Mouse (Mus musculus) cerebellum, postnatal 25 days (tissue): ENCODE data around the gene Rgs9.
A peak's percentile ranks its signal among the peaks of the same experiment; 100 is the strongest.
"Not testable (repeated sequence)": the region's sequence is repeated elsewhere in the genome, so short reads cannot be mapped to it uniquely, and the experiment has no call there.

Experiments
- DNase-seq, 2 experiments: peaks; one replicate each; pipeline ENCODE4 v3.0.0; 2021; ENCODE audit warnings: mixed read lengths in 2 of 2

Gene Rgs9

DNA sequence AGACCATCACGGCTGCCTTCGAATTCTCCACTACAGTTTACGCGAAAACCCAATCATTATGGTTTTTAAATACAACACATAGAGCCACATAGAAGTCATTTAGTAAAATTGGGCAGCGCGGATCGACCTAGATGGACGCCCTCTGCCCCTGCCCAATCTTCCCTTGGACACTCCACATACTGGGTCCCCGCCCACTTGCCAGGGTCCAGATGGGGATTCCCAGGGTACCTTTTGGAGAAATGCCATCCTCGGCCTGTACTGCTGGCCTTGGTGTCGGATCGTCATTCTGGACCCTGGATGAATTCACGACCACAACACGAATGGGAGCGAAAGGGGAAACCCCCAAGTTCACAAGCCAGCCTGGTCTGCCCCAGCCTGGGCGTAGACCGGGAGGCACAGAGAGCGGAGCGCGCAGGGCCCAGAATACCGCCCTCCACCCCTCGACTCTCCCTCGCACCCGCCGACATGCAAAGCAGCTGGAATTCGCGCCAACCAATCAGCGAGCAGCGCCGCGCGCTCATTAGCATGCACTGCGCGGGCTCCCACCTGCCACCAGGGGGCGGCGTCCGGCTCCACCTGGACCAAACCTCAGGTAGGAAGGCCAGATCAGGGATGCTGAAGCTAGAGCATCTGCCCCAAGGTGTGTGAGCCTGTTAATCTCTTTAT lies at the start of gene Rgs9:
Gene Rgs9, minus strand, starts transcription at position 420 of the 666 bp plus-strand sequence.
- peak; percentile 94 to 98 for DNase-seq

DNA sequence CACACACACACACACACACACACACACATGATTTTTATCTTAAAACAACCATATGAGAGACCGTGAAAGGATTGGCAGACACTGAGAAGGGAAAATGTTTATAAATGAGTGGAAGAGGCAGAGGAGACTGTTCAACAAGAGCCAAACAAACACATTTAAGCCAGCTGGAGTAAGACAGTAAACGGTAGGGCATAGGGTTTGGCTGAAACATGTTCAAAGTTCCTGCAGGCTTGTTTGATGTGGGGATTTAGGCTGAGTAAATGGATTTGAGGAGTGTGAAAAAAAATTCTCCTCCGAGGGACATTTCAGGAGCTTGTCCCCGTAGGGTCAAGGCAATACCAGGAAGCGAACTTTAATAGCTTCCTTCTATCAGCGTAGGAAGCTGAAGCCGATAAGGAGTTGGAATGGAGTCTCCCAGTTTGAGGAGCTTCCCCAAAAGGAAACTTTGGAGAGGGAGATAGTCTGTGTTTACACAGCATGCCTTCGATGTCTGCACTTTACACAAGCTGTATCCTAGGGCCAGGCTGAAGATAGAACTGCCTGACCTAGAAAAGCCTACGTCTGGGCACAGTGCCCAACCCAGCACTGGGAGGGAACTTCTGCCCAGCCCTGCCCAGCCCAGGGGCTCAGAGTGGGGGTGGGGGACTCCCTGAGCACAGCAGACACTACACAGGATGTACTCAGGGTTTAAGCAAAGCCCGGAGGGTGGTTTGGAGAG lies 49.5 kb upstream of the Rgs9 start:
- peak; percentile 91 to 95 for DNase-seq

GRCm38 (mm10) chr11:109343991-109344599 lies 46.2 kb upstream of the Rgs9 start:
- DNase-seq: peak; percentile 62 to 83

GRCm38 (mm10) chr11:109343558-109343957 lies 45.6 kb upstream of the Rgs9 start:
- DNase-seq: no peak

- DNase-seq: not testable (repeated sequence)
Observed at GRCm38 (mm10) chr11:109342666-109343065, 44.7 kb upstream of the Rgs9 start.

- DNase-seq: no peak
Observed at GRCm38 (mm10) chr11:109340541-109340940, 42.6 kb upstream of the Rgs9 start.

GRCm38 (mm10) chr11:109339155-109339938 lies 41.4 kb upstream of the Rgs9 start:
- DNase-seq: no peak

DNA sequence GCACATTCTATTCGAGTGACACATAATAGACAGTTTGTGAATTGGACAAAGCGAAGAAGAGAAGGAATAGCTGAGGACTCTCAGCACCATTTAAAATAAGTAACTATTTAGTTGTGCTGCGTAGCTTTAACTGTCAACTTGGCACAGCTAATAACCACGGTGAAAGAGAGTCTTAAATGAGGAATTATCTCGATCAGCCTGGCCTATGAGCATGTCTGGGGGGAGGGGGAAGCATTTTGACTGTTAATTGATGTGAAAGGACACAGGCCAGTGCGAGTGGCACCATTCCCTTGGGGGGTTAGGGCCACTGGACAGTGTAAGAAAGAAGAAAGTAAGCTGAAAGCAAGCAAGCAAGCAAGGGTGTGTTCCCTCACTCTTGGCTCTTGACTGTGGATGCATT lies 38.0 kb upstream of the Rgs9 start:
- no peak for DNase-seq

- no peak for DNase-seq
Observed at GRCm38 (mm10) chr11:109334773-109335172, 36.8 kb upstream of the Rgs9 start.

- no peak for DNase-seq
Observed at GRCm38 (mm10) chr11:109332722-109333121, 34.8 kb upstream of the Rgs9 start.

- peak; percentile 93 to 97 for DNase-seq
Observed at GRCm38 (mm10) chr11:109331424-109331824, 33.5 kb upstream of the Rgs9 start.

GRCm38 (mm10) chr11:109330706-109331393 lies 32.9 kb upstream of the Rgs9 start:
- DNase-seq: no peak

DNA sequence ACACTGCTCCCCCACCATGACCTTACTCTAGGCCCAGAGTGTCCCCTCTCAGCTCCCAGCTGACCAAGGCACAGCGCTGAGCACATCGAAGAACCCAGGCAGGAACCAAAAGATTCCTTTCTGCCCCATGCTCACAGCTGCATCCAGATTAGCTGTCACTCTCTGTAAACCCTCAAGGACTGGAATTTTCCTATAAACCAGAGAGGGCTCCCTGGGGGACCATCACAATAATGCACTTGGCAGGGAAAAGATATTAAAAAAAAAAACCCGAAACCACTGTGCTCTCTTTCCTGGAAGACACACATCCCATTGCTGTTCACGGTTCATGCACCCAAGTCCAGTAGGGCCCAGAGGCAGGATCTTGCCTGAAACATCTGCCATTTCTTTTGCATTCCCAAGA lies 31.4 kb upstream of the Rgs9 start:
- DNase-seq: no peak

DNA sequence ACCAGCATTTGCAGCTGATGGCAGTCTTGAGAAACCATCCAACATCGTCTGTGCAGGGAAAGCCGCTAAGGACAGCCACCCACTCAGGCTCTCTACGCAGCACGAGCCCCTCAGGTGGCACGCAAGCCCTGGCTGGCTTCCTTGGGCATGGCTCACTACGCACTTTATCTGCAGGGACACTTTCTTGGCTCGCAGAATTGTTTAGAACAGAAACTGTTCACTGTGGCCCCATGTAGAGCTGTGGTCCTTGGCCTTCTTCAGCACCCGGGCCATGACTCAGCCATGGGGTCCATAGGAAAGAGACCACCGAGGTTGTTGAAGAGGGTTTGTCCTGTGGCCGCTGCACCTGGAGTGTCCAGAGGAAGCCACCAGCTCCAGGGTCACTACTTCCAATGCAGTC lies 30.0 kb upstream of the Rgs9 start:
- no peak for DNase-seq

DNA sequence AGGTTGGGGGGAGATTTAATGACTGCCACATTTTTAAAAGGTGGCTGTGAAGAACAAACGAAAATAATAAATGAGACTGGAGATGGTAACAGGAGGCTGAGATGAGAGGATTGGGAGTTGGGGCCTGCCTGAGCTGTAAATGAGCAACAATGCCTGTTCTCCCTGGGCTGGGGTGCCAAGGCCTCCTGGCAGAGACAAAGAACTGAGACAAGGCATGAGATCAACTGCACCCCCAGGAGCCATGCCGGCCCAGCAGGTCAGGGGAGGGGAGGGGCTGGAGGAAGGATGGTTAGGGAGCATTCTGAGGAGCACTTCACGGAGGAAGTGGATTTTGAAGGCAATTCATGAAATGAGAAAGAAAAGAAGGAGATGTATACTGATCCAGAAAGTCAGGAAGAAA lies 29.5 kb upstream of the Rgs9 start:
- DNase-seq: peak in 1 of 2 experiments; percentile 38

- no peak for DNase-seq
Observed at GRCm38 (mm10) chr11:109326270-109326669, 28.3 kb upstream of the Rgs9 start.

DNA sequence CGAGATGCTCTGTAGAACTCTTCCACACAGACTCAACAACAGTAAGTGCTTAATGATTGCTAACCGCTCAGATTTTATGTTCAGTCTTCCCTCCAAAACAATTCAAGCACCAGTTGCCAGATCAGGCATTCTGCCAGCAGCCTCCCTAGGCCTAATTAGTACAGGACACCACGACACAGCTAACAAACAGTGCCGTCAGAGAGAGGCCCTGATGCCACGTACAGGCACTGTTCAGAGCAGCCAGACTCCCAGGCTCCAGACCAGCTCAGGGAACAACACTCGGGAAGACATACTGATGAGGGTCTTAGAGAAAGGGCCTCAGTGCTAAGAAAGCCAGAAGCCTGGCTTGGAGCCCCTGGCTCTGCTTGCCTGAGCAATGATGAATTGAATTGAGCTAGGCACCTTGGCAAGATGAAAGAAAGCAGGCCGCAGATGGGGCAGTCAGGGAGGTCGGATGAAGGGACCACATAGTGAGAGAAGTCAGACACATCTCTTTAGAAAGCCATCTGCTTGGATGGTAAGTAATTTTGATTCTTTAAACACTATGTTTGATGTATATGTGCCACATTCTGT lies 22.5 kb upstream of the Rgs9 start:
- peak; percentile 80 to 87 for DNase-seq

DNA sequence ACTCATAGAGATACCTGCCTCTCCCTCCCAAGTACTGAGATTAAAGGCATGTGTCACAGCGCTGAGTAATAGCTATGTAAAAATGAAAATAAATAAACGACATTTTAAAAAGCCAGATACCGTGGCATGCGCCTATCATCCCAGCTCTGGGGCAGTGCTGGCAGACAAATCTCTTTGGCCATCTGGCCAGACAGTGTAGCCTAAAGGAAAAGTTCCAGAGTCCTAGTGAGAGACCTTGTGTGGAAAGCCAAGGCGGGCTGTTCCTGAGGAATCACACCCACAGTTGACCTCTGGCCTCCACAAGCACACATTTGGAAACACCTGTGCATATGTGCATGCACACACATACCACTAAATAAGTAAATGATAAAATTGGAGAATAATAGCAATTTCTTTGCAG lies 22.0 kb upstream of the Rgs9 start:
- peak; percentile 67 to 77 for DNase-seq

GRCm38 (mm10) chr11:109319471-109319870 lies 21.5 kb upstream of the Rgs9 start:
- no peak for DNase-seq

DNA sequence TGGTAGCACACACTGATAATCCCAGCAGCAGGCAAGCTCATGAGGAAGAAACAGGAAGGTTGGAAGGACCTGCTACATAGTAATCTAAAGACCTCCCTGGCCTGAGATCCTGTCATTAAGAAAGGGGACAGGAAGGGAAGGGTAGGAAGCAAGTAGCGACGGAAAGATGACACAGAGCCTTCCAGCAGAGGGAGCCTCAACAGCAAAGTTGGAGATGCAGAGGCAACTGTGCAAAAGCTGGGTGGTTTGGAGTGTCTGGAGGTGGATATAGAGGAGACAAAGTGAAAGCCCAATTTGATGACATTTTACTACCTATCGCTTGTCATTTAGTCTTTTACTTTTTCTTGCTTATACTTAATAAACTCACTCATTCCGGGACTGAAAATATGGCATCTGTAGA lies 19.0 kb upstream of the Rgs9 start:
- DNase-seq: peak; percentile 61 to 80

DNA sequence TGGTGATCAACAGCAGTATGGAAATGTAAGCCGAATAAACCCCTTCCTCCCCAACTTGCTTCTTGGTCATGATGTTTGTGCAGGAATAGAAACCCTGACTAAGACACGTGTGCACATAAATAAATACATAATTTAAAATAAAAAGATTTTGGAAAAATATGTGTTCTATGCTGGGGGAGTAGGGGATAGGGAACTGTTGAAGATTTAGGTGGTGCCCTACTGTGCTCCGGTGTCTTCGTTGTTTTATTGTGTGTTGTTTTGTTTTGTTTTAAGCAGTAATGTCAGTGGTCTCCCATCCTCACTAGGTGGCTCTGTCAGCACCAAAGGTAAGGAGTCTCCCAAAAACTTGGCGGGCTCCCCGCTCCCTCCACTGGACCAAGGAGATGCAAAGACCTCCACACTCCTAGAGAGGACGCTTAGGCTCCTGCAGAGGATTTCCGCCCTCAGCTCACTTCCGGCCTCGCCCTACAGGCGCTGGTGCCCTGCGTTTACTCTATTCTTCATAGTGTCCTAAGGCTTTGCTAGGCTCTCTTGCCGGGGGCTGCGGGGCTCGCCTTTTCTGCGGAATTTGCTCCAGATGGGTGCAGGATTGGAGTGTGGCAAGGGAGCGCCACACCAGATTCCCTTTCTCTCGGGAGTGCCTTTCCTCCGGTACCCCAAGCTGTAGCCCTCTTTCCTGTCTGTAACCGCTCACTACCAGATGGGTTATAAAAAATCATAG lies 14.1 kb upstream of the Rgs9 start:
- peak; percentile 86 to 89 for DNase-seq

DNA sequence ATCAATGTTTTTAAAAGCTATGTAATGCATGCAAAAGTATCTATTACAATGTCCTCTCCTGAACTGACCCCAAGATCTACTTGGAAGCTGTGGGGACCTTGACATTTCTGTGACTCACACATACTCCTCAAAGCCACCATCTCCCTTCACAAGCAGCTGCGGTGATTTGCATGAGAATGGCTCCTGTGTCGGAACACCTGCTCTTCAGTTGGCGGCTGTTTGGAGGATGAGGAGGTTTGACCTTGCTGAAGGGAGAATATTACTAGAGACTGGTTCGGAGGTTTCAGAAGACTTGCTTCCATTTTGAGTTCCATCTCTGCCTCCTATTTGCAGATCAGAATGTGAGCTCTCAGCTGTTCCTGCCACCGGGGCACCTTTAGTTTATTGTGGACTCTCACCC lies 7.8 kb upstream of the Rgs9 start:
- DNase-seq: no peak
